Mouse (Mus musculus) embryo, embryonic 11 days (tissue): ENCODE data around the gene Rnd2.
A peak's percentile ranks its signal among the peaks of the same experiment; 100 is the strongest.
"Not testable (repeated sequence)": the region's sequence is repeated elsewhere in the genome, so short reads cannot be mapped to it uniquely, and the experiment has no call there.

Source experiments
- DNase-seq: peaks from one replicate; pipeline ENCODE4 v3.0.0-alpha.2; 2015

Gene Rnd2

DNA sequence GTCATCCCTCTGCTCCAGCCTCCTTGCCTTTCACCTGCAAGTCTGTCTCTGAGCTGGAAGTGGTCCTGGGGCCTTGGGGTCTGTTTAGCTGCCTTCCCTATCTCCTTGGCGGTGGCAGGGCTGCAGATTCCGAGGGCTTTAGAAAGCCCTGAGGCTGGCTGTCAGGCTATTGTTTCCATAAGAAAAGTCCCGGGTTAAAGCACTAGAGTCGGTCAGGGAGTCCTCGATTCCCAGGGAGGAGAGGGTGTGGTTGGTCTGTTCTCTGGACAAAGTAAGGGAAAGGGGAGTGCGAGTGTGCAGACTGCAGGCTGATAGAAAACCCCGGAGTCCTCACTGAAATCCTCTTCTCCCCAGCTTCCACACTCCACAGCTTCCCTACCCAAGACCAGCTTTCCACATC lies 5.4 kb downstream of the Rnd2 start:
- no peak for DNase-seq

DNA sequence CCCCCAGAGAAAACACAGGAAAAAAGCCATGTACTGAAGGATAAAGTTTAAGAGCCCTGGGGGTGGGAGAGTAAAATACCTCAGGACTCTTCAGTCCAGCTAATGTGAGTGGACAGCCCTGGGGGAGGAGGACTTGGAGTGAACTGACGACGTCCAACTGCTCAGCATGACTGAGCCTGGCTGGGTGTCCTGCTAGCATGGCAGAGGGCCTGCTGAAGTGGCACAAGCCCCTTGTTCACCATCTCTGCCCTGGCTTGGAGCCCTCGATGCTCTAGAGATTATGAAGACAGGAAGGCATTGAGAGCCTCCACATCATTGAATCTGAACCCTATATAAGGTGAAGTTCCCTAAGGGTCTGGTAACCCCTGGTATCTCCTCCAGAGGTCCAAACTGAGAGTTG lies 7.1 kb downstream of the Rnd2 start:
- no peak for DNase-seq

DNA sequence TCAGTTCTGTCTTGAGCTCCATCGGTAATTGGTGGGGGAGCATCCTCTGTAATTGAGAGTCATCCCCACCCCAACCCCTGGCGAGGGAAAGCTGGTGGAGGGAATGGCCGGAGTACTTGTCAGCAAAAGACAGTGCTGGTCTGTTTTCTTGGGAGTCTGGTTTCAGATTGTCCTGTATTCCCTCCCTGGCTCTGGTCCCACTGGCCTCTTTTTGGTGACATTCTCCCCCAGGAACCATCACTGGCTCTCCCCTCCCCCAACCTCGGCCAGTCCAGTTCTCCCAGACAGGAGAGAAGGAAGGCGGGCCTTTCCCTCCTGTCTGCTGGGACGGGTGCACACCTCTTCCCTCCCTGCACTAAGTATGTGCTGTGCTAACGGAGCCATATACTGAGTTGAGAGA lies 7.5 kb downstream of the Rnd2 start:
- DNase-seq: no peak

DNA sequence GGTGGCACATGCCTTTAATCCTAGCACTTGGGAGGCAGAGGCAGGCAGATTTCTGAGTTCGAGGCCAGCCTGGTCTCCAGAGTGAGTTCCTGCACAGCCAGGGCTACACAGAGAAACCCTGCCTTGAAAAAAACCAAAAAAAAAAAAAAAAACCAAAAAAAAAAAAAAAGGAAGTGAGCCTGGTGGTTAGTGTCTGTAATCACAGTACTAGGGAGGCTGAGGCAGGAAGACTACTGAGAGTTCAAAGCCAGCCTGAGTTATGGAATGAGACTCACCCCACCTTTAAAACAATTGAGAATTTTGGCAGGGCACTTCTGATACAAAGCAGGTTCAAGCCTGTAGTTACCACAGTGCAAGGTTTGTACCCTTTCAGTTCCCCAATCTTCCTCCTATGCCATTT lies 8.9 kb downstream of the Rnd2 start:
- not testable (repeated sequence) for DNase-seq

DNA sequence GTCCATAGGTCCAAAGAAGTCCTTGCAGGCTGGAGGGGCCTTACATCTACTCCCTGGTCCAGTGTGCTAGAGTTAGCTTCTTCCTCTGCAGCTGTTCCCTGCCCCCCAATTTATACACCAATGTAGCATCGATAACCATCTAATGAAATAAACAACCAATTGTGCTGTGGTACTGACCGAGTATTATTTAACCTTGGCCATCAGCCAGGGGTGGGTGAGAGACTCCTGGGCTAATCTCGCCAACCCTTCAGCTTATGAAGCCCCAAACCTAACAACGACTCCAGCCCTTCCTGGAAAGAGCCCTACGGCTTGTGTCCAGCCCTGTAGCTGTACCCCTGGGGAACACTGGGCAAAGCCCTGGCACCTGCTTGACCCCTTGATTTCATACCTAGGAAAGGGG lies 9.5 kb downstream of the Rnd2 start:
- DNase-seq: no peak

DNA sequence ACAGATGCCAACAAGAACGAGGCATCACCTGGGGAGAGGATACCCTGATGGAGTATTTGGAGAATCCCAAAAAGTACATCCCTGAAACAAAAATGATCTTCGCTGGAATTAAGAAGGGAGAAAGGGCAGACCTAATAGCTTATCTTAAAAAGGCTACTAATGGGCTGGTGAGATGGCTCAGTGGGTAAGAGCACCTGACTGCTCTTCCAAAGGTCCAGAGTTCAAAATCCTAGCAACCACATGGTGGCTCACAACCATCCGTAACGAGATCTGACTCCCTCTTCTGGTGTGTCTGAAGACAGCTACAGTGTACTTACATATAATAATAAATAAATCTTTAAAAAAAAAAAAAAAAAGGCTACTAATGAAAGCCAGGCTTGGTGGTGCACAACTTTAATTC lies 11.6 kb downstream of the Rnd2 start:
- DNase-seq: not testable (repeated sequence)

DNA sequence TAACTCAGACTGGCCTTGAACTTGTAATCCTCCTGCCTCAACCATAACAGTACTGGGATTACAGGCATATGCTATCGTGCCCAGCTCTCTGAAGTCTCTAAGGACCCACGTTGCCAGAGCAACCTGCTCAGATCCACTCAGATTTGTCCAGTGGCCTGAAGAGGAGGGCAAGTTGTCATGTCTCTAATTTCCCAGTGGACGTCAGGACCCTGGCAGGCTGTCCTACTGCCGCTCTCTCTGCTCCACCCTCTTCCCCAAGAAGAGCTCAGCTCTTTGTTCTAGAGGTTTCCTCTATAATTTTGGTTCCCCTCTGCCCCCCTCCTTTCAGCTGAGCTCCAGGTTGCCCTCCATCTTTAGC lies 12.4 kb downstream of the Rnd2 start:
- DNase-seq: peak; percentile 66

DNA sequence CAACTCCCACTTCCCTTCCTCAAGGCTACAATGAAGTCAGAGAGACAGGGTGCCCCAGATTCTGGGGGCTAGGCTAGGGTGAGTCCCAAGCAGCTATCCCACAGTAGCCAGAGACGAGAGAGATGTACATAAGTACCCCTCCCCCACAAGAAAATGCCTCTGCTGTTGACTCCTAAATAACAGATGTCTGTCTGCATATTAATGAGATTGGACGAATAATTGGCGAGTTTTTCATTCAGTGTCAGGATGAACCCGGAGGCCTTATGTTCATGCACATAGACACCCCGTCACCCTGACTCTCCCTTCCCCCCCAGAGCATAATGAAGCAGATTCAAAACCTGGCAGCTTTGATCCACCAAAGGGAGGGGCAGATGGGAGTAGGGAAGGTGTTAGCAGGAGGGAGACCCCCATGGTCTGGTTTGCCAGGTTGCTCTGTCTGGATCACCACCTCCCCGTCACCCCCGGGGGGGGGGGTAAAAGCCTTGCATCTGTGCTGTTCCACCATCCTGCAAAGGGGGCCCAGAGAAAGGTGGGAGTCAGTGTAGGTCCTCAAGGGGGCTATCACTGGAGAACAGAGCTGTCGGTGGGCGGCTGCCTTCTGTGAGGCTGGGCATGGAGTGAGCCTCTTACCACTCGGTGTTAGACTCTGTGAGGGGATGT lies 12.9 kb downstream of the Rnd2 start:
- peak; percentile 72 for DNase-seq

DNA sequence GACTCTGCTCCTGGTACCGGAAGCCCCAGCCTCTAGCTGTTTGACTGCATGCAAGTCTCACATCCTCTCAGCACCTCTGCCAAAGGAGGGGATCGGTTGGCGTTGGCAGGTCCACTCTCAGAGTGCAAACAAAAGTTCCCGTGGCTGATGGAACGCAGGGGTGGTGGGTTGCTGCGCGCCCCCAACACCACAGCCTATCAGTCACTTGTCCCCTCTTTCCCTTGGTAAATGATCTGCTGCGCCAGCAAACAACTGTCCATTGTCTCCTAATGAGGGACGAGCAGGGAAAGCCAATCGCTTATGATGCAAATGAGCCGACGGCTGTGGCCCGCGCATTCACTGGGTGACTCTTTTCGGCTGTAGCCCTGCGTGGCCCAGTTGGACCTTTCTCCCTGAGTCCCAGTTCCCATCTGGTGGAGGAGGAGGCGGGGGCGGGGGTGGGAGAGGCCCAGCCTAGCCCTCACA lies 14.4 kb downstream of the Rnd2 start:
- DNase-seq: peak; percentile 83

DNA sequence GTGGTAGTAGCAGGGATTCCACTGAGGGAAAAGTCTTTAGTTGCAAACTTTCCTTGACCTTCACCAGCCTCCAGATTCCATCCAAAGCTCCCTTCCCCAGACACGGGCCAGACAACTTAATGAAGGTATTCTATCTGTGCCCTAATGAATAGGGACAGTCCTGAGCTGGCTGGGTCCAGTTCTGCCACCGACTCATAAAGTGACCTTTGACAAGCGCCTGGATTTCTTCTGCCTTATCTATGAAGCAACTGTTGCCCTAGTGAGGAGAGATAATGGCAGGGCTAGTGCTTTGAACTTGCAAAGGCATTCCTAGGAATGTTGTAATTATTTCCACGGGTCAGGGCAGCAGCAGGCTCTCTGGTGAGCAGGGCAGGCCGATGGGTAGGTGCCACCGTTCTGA lies 16.1 kb downstream of the Rnd2 start:
- DNase-seq: no peak

DNA sequence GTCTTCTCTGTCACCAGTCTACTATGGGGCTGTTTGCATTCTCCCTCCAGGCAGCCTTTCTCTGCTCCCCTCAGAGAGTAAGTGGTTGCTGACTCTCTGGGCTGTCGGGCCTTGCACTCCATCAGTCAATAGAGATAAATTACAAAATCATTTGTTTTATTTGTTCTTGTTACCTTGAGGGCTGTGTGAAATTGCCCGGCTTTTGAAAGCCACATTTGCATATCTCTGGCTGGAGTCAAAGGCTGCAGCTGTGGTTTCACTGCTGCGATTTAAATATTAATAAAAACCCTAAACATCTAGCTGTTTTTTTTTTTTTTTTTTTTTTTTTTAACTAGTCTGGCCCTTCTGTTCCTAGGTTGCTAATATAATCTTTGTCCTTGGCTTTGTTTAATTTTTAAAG lies 19.0 kb downstream of the Rnd2 start:
- DNase-seq: no peak

DNA sequence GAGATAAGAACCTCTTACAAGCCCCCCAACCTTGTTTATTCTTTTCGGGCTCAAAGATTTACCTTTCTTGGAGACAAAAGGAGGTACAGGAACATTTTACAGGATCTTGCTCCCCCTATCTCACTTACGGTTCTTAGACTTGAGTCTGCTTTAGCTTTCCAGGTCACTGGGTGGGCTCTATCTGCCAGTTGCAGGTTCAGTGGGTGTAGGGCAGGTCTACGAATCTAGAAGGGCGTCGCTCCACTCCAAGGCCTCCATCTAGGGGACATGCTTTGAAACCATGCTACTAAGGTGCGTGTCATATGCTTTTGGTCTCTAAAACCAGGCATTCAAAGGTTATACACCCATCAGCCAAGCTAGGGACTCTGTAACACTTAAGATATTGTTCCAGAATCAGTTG lies 19.4 kb downstream of the Rnd2 start:
- no peak for DNase-seq

DNA sequence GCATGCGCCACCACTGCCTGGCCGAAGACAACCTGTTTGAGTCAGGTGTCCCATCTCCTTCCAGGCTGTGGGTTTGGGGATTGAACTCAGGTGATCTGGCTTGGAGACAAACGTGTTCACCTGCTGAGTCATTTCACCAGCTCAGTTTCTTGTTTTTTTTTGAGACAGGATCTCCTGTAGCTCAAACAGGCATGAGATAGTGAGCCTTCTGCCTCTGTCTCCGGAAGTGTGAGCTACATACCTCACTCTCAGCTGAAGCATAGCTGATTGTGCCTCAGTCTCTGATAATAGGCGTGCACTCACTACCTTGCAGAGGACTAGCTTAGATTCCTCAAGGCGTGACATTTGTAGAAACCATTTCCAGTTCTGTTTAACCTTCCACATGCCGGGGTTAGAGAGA lies 20.0 kb downstream of the Rnd2 start:
- no peak for DNase-seq

DNA sequence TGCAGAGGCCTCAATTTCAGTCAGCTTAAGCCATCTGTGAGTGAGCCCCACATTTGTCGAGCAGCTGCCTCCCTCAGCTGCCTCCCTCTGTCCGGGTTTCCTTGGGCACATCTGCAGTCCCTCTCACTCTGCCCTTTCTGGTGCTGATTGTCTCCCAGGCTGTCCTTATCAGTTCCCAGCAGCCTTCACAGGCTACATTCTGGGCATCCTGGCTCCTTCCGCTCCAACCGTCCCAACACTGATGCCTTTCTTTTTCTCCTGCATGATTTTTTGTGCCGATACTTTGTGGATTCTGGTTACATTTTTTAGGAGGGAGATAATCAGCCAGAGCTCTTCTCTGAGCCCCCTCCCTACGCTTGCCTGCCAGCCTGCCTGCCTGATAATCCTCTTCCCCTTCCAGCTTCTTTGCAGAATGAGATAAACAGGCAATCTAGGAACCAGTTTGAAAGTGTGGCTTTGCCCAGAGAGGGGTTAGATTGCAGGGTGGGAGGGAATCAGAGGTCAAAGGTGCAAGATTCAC lies 20.8 kb downstream of the Rnd2 start:
- DNase-seq: no peak

DNA sequence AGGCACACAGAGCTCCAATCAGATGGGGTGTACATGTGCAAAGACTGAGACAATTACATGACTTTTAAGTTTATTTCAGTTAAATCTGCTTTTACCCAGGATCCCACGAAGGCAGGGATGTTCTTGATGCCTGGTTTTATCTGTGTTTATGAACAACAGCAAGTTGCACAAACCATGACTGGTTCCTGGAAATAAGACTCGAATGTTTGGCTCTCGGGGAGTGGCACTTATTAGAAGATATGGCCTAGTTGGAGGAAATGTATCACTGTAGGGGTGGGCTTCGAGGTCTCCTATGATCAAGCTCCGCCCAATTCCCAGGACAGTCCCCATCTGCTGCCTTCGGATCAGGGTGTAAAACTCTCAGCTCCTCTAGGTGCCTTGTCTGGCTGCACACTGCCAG lies 21.3 kb downstream of the Rnd2 start:
- no peak for DNase-seq

DNA sequence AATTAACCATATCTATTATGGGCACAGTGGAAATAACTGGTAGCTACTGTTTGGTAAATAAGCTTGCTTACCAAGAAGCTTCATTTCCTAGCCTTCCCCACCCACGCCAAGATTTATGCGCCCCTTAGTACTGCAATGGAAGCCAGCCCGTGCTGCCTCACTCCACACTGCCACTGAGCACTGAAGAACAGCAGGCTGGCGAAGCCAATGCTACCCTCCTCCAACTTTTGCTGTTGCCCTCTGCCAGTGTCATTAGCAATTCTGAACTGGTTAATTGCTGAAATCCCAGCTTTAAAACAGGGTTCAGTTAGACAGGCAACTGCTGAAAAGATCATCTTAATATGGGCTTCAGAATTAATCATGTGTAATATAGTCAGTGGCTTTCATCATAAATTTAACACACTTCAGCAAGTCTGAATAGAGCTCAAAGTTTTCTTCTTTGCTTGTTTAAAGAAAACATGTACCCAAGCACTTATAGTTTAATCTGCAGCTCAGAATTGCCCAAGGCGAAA lies 41.5 kb downstream of the Rnd2 start:
- DNase-seq: no peak

DNA sequence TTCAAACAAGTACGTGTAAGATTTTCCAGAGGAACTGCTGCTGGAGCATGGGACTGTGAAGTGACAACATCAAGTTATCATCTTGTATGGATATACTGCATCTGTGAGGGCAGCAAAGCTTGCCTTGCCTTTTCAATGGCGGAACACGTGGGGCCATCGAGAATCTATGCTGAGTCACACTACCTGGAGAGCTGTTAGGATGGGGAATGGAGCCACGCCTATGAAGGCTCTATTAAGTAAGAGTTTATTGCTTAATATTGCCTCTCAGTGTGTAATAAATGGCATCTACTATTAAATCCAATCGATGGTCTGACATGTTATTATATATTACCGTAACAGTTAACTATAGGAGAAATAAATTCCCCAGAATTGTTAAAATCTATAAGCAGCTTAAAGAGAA lies 42.3 kb downstream of the Rnd2 start:
- no peak for DNase-seq

DNA sequence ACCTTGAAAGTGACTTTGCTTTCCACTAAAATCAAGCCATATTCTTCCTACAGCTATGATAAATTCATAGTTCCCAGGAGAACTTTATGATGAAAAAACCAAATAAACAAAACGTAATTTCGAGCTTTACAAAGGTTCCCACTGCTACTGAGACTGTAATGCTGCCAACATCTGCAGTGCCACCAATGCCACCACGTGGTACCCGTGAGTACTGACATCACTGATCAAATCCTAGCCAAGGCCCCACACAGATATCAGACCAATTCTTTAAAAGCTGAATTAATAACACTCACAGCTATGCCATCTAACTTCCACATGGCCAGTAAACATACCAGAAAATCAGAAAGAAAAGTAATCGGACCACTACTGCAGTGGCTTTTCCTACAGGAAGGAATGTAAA lies 54.1 kb downstream of the Rnd2 start:
- DNase-seq: no peak

DNA sequence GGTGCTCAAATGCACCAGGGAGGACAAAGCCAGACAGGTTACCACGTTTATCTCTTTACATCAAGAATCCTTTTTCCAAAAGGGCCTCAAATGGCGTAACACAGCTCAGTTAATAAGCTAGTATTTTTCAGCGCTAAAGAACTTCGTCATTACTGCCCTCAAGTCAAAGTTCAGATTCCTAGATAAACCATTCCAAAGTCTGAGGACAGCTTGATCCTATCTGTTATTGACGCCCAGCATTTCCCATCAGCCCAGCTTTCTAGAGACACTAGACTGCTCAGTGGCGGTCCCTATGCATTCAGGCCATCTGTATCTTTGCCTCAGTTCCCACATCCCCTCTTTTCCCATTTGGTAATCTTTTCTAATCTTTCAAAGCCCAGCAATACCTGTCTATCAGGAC lies 54.6 kb downstream of the Rnd2 start:
- DNase-seq: no peak
